Mouse (Mus musculus): ENCODE results near the gene Ropn1l. TPM values are rescaled to one million over a fixed set of nuclear protein-coding genes. Genes with fewer than 3 reads are reported as not detected.

Ropn1l gene
- 1.6 and 1.9 TPM in 2 replicates for polyA plus RNA-seq (2015; fragmentation: Nextera tagmentation; extraction: Ambion mirVana)

DNA sequence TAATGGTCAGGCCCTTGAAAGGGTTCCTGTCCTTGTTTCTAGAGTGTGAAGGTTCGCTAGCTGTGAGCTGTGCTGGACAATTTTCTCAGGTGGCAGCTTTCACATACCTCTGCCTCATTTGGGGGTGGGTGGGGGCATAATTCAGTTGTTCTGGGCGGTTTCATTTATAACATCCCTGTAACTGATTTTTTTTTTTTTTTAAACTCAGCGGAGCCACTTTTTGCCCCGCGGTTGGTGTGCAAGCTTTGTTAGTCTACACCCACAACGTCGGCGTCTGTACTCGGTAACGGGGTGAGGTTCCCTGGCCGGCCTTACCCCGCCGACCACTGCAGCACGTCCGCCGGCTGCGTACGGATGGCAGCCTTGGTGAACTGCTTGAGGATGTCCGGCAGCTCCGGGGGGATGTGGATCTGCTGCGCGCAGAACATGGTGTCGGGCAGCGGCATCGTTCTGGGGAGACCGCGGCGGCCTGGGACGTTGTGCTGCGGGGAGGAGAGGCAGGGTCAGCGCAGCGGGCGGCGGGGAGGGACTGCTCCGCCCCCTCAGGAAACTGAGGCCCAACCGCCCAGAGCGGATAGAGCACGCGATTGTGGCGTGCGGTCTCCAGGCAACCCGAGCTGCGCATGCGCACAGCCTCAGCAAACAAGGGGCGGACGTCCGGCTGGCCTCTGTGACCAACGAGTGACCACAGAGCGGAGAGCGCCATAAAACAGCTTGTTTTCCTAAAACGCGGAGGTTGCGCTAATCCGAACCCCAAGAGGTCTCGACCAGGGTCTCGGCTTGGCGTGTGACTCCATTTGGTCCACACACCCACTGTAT lies at the start of gene Ropn1l:
TSS of gene Ropn1l (minus strand) at position 640 of the 819 bp plus-strand sequence.
- H3K4me3 ChIP-seq, result peak within 1 kb of the TSS; percentile 70

DNA sequence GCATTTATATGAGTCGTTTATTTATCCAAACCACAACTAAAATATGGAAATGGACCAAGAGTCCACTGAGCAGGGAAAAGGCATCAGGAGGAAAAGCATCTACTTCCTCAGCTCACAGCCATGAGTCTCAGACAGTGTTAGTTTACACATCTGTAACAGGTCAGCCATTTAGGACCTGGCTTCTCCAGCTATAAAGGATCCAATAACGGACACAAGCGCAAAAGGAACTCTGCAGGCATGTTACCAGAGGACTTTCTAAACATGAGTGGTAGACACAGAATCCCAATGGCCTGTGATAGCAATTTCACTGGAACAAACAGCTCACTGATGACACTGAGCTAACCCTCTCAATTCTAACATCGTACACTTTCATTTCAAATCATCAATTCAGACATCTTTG lies 49.5 kb upstream of the Ropn1l start:
- Histone ChIP-seq H3K9ac (no peak overlapping the region), H3K36me3 (replicated peaks) (peaks cover 7% of the 10 kb centered on the region; the same call in 1 of the 2 replicates), H3K27me3 (replicated peaks) (no peaks in the 10 kb centered on the region), H3K4me3 (no peak overlapping the region), H3K9me3 (no peaks in the 10 kb centered on the region), H3K27ac (no peak overlapping the region), H3K4me1 (no peaks in the 10 kb centered on the region), H3K4me2 (no peak overlapping the region)
- ATAC-seq (replicated peaks), result no peak
- WGBS, result 90% methylated on average over 4 of the region's 4 CpGs

More for the DNA sequence above, at the start of gene Ropn1l:
- Histone ChIP-seq H3K4me1 (peaks cover 6% of the 10 kb centered on the region), H3K27ac (peak within 1 kb of the TSS; percentile 86), H3K36me3 (replicated peaks) (0 out of 2 replicates have a peak, but pooled peaks cover 2% of the 10 kb centered on the region), H3K9me3 (no peaks in the 10 kb centered on the region), H3K9ac (peak within 1 kb of the TSS; percentile 70), H3K4me2 (peak within 1 kb of the TSS; percentile 72), H3K27me3 (replicated peaks) (no peaks in the 10 kb centered on the region)
- peak; percentile 94 for ATAC-seq (replicated peaks)
- WGBS, result under 1% methylated on average over 57 of the region's 57 CpGs

DNA sequence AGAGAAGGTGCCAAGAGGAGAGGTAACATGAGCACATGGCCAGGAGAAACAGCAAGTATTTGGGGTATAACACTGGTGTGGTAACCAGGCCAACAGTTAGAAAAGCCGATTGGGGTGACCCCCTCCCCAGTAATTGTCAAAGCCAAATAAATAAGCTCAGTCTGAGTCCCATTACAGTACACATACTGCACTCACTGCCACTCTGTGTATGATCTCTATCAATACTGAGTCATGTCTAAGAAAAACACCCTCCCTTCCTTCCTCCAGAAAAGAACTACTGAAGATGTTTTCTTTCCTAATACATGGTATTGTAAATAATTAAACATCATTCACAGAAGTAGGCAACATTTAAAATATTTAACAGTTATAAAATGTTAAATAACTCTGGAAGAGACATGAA lies 48.8 kb upstream of the Ropn1l start:
- no peak for ATAC-seq (replicated peaks)
- 97% methylated on average over 1 of the region's 1 CpGs for WGBS
- no peak overlapping the region for H3K4me3 ChIP-seq

DNA sequence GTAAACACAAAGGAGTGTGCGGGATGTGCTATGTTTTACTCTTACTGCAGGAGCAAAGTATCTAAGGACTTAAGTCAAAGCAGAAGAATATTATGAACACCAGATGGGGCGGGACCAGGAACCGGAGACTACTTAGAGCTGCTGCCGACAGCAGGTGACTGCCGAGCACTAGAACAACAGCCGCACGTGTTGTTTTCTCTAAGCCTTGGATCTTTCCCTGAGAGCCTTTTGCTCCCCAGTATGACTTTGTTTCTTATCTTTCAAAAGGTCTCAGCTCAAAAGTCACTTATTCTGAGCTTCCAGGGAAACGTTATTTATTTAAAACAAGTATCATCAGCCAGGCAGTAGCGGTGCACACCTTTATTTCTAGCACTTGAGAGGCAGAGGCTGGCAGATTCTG lies 41.3 kb upstream of the Ropn1l start:
- WGBS, result 93% methylated on average over 9 of the region's 9 CpGs
- H3K4me3 ChIP-seq, result no peak overlapping the region
- peaks cover 27% of the 10 kb centered on the region for H3K36me3 ChIP-seq (replicated peaks)
- ATAC-seq (replicated peaks), result no peak
- no peak overlapping the region for H3K27ac ChIP-seq
- H3K9me3 ChIP-seq, result no peaks in the 10 kb centered on the region
- H3K9ac ChIP-seq, result no peak overlapping the region
- no peaks in the 10 kb centered on the region for H3K4me1 ChIP-seq
- H3K27me3 ChIP-seq (replicated peaks), result no peaks in the 10 kb centered on the region
- no peak overlapping the region for H3K4me2 ChIP-seq

More for the DNA sequence above, 48.8 kb upstream of the Ropn1l start:
- Histone ChIP-seq H3K9me3 (no peaks in the 10 kb centered on the region), H3K4me1 (no peaks in the 10 kb centered on the region), H3K27me3 (replicated peaks) (no peaks in the 10 kb centered on the region), H3K9ac (no peak overlapping the region), H3K4me2 (no peak overlapping the region), H3K27ac (no peak overlapping the region), H3K36me3 (replicated peaks) (peaks cover 10% of the 10 kb centered on the region; the same call in 1 of the 2 replicates)

DNA sequence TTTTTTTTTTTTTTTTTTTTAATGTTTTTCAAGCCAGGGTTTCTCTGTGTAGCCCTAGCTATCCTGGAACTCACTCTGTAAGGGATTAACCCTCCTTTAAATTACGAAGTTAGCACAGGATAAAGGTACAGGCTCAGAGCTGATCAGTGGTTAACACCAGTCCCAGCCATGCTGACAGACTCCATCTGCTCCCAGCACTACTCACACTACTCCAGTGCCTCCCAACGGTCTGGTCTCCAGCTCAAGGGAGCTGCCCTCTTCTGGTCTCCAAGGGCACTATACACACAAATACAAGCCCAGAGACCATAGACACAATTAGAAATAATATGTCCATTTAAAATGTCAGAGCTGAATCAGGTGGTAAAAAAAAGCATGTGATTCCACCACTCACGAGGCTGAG lies 40.8 kb upstream of the Ropn1l start:
- no peaks in the 10 kb centered on the region for H3K4me1 ChIP-seq
- ATAC-seq (replicated peaks), result no peak
- no peak overlapping the region for H3K4me2 ChIP-seq
- H3K36me3 ChIP-seq (replicated peaks), result peaks cover 32% of the 10 kb centered on the region
- H3K27me3 ChIP-seq (replicated peaks), result no peaks in the 10 kb centered on the region
- no peaks in the 10 kb centered on the region for H3K9me3 ChIP-seq
- 75% methylated on average over 3 of the region's 3 CpGs for WGBS
- no peak overlapping the region for H3K9ac ChIP-seq
- H3K27ac ChIP-seq, result no peak overlapping the region
- no peak overlapping the region for H3K4me3 ChIP-seq

DNA sequence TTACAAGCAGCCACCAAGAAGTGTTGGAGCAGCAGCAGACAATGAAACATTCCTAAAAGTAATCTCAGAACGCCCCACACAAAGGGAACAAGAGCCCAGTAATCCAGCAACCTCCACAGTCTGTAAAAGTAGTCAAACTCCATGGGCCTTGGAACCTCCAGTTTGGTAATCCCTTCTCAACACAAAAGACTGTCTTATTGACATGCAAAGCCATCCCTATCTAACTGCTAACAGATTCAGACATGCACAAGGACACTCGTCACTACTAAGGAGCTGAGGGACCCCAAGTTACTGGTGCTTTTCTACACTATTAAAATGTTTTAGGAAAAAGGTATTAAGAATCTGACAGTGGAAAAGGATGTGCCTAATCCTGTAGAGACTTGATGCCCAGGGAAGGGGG lies 33.9 kb upstream of the Ropn1l start:
- H3K4me1 ChIP-seq, result no peaks in the 10 kb centered on the region
- no peaks in the 10 kb centered on the region for H3K27me3 ChIP-seq (replicated peaks)
- WGBS, result 15% methylated on average over 2 of the region's 2 CpGs
- 0 out of 2 replicates have a peak overlapping the region, but pooled peaks have one; percentile 28 for H3K27ac ChIP-seq
- peaks cover 17% of the 10 kb centered on the region; the same call in 1 of the 2 replicates for H3K36me3 ChIP-seq (replicated peaks)
- ATAC-seq (replicated peaks), result peak; percentile 85
- H3K9me3 ChIP-seq, result no peaks in the 10 kb centered on the region
- no peak overlapping the region for H3K4me2 ChIP-seq
- H3K9ac ChIP-seq, result no peak overlapping the region
- H3K4me3 ChIP-seq, result no peak overlapping the region

DNA sequence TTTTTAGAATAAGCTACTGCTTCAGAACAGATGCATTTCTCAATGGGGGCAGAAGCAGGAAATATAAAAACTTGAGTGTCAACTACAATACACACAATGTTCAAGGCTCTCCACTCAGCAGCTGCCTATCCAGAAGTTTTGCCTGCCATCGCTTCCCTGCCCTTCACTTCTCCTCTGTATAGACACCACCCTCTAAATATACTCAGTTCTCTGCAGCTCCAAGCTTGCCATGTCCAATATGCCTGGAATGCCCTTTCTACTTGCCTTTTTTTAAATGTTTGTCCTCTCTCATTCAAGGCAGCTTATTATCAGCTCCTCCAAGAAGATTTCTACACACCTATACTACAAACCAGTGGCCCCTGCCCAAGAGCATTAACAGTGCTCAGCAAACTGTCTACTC lies 23.1 kb upstream of the Ropn1l start:
- WGBS, result 96% methylated on average over 1 of the region's 1 CpGs
- Histone ChIP-seq H3K27me3 (replicated peaks) (no peaks in the 10 kb centered on the region), H3K4me3 (no peak overlapping the region), H3K9ac (no peak overlapping the region), H3K27ac (no peak overlapping the region), H3K4me1 (no peaks in the 10 kb centered on the region), H3K36me3 (replicated peaks) (peaks cover 23% of the 10 kb centered on the region), H3K4me2 (no peak overlapping the region), H3K9me3 (no peaks in the 10 kb centered on the region)
- no peak for ATAC-seq (replicated peaks)

DNA sequence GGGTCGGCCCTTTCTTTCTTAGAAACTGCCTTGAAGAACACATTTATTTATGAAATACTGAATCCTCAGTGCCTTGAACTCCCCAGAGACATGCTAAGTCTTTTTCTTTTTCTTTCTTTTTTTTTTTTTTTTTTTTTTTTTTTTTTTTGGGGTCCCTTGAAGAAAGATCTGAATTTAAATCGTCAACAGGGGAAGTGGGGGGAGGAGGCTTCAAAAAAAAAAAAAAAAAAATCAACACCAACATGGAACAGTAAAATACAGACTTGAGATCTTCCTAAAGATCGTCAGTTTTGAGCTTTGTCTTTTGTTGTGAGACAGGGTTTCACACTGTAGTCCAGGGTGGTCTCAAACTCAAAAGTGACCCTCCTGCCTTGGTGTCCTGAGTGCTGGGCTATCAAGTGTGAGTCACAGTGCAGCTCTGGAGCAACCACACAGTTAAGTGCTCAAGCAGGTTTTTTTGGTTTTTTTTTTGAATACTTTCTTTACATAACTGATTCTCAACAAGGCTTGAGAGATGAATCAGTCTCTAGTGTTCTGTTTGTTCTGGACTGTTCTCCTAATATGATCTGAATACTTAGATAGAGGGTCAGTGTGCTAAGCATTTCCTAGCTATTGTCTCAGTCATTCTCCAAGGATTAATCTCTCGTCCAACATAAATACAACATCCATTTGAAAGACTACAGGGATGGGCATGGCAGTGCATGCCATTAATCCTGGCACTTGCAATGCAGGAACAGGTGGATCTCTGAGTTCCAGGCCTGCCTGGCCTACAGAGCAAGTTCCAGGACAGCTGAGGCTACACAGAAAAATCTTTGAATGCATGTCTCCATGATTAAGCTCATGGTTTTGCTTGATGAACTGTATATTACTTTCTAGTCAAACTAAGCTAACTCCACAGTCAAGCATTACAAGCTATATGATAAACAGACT lies 19.4 kb upstream of the Ropn1l start:
- 61% methylated on average over 4 of the region's 4 CpGs for WGBS
- no peak overlapping the region for H3K4me2 ChIP-seq
- H3K27me3 ChIP-seq (replicated peaks), result no peaks in the 10 kb centered on the region
- no peaks in the 10 kb centered on the region for H3K4me1 ChIP-seq
- no peaks in the 10 kb centered on the region for H3K9me3 ChIP-seq
- no peak for ATAC-seq (replicated peaks)
- H3K9ac ChIP-seq, result no peak overlapping the region
- no peak overlapping the region for H3K4me3 ChIP-seq
- no peak overlapping the region for H3K27ac ChIP-seq
- peaks cover 13% of the 10 kb centered on the region; the same call in 1 of the 2 replicates for H3K36me3 ChIP-seq (replicated peaks)

DNA sequence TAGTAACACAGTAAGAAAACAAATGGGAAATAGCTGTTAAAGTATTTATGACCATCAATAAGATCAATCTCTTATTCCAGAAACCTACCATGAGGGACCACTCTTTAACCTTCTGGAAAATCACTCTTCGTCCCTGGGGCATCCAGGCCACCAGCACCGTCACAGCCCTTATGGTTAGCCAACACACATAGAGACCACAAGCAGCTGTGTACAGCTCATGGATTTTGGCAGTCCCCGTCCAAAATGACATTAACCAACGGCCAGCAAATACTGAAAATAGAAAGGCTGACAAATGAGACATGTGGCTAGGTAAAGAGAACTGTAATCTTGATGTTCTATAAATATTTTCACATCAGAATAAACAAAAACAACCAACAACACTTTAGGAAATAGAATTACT lies 18.0 kb upstream of the Ropn1l start:
- no peak overlapping the region for H3K9ac ChIP-seq
- ATAC-seq (replicated peaks), result no peak
- H3K27me3 ChIP-seq (replicated peaks), result no peaks in the 10 kb centered on the region
- H3K27ac ChIP-seq, result no peak overlapping the region
- H3K9me3 ChIP-seq, result no peaks in the 10 kb centered on the region
- no peak overlapping the region for H3K4me3 ChIP-seq
- peaks cover 16% of the 10 kb centered on the region; the same call in 1 of the 2 replicates for H3K36me3 ChIP-seq (replicated peaks)
- no peak overlapping the region for H3K4me2 ChIP-seq
- WGBS, result 89% methylated on average over 4 of the region's 4 CpGs
- no peaks in the 10 kb centered on the region for H3K4me1 ChIP-seq

DNA sequence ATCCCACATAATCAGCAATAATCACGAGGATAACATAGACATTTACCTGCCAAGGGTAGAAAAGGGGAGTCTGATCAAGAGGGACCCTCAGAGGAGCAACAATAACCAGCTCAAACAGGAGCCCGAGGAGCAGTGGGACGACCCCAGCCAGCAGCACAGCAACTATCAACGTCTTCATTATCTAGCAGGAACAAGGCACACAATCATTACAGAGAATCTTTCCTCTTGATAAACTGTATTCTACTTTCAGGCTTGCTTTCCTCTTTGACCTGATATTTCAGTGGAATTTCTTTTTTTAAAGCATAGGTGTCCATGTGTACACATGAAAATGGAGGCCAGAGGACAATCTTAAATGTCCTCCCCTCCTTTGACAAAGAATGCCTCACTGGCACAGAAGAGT lies 16.0 kb upstream of the Ropn1l start:
- Histone ChIP-seq H3K36me3 (replicated peaks) (peaks cover 23% of the 10 kb centered on the region; the same call in 1 of the 2 replicates), H3K9ac (no peak overlapping the region), H3K4me3 (no peak overlapping the region), H3K27ac (no peak overlapping the region), H3K4me1 (no peaks in the 10 kb centered on the region), H3K4me2 (no peak overlapping the region), H3K27me3 (replicated peaks) (no peaks in the 10 kb centered on the region), H3K9me3 (no peaks in the 10 kb centered on the region)
- ATAC-seq (replicated peaks), result no peak
- 81% methylated on average over 4 of the region's 4 CpGs for WGBS

DNA sequence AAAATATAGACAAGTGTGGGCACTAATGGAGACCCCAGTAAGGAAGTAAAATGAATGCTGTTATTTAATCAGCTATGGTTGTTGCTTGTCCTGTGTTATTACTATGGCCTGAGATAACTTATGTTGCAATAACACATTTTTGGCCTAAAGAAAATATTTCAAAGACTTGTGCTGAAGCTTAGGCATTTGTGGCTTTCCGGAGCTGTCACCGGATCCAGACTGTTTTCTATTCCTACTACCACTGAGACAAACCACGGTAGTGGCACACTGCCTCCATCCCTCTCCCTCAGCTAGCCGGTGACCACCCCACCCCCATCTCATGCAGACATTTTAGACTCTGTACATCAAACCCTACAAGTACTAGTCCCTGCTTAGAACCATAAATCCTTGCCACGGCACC lies 15.3 kb upstream of the Ropn1l start:
- H3K9ac ChIP-seq, result no peak overlapping the region
- peaks cover 28% of the 10 kb centered on the region; the same call in 1 of the 2 replicates for H3K36me3 ChIP-seq (replicated peaks)
- H3K27ac ChIP-seq, result no peak overlapping the region
- no peak for ATAC-seq (replicated peaks)
- H3K27me3 ChIP-seq (replicated peaks), result no peaks in the 10 kb centered on the region
- no peak overlapping the region for H3K4me2 ChIP-seq
- no peaks in the 10 kb centered on the region for H3K4me1 ChIP-seq
- no peak overlapping the region for H3K4me3 ChIP-seq
- H3K9me3 ChIP-seq, result no peaks in the 10 kb centered on the region
- WGBS, result 91% methylated on average over 5 of the region's 5 CpGs

DNA sequence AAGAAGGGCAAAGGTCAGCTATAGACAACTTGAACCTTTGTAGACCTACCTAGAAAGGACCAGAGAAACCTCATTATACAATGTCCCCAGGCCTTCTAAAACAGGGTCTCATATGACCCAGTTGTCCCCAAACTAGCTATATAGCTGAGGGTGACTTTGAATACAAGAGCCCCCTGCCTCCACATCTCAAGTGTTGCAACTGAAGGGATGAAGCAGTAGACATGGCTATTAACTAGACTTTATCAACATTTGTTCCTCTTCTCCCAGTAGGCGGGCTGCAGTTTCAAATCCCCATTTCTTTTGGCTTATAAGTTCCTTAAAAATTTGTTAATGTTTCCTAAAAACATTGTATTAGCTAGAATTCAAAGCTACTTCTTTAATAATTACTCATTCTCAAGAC lies 13.2 kb upstream of the Ropn1l start:
- H3K27me3 ChIP-seq (replicated peaks), result no peaks in the 10 kb centered on the region
- H3K4me1 ChIP-seq, result no peaks in the 10 kb centered on the region
- no peak overlapping the region for H3K27ac ChIP-seq
- H3K9me3 ChIP-seq, result no peaks in the 10 kb centered on the region
- H3K9ac ChIP-seq, result no peak overlapping the region
- ATAC-seq (replicated peaks), result no peak
- H3K36me3 ChIP-seq (replicated peaks), result peaks cover 43% of the 10 kb centered on the region
- H3K4me3 ChIP-seq, result no peak overlapping the region
- H3K4me2 ChIP-seq, result no peak overlapping the region
- WGBS, result 96% methylated on average over 1 of the region's 1 CpGs
